Mouse (Mus musculus): Measurements from ENCODE around the gene Olfr982. TPM values are rescaled to one million over a fixed set of nuclear protein-coding genes. Genes with fewer than 3 reads are reported as not detected.

Gene Olfr982
- not detected in 2 replicates for polyA plus RNA-seq (2021; fragmentation: Nextera tagmentation)
- long read RNA-seq, experiment 1, result 0 reads
- long read RNA-seq, experiment 2, result 0 reads

DNA sequence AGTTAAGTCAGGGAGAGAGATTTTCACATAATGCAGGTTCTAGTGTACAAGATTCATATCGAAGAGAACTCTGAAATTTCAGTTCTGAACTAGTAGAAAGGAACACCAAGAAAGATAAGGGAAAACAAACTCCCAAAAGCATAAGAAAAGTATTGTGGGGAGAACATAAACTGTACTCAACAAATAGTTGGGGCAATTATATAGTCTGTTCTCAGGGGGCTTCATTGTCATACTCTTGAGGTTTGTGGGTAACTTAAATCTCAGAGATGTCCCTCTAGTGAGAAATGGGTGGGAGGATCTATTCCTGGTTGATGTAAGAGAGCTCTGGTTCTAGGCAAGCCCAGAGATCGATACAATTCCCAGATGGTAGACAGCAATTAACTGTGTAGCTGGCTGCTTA lies at the start of gene Olfr982:
TSS of gene Olfr982 (plus strand) at position 301 of the 400 bp plus-strand sequence.

GRCm38 (mm10) chr9:40093495-40093894 lies 19.9 kb downstream of the Olfr982 start, which contains the start of gene Olfr983:
TSS of gene Olfr983 (minus strand) at chr9:40093595.

GRCm38 (mm10) chr9:40114106-40114505 lies 40.5 kb downstream of the Olfr982 start, which contains the start of gene Olfr984:
TSS of gene Olfr984 (minus strand) at chr9:40114206.

Other genes with a start within 250 kb of the Olfr982 start
- not detected in 2 replicates for gene Olfr971, start 237.0 kb upstream of the Olfr982 start, polyA plus RNA-seq (2021; fragmentation: Nextera tagmentation)
- gene Olfr972, start 207.4 kb upstream of the Olfr982 start, polyA plus RNA-seq (2021; fragmentation: Nextera tagmentation), result not detected in 2 replicates
- not detected in 2 replicates for gene Olfr229, start 166.5 kb upstream of the Olfr982 start, polyA plus RNA-seq (2021; fragmentation: Nextera tagmentation)
- gene Olfr974, start 136.3 kb upstream of the Olfr982 start, polyA plus RNA-seq (2021; fragmentation: Nextera tagmentation), result not detected in 2 replicates
- gene Olfr975, start 121.8 kb upstream of the Olfr982 start, polyA plus RNA-seq (2021; fragmentation: Nextera tagmentation), result not detected in 2 replicates
- gene Olfr976, start 112.7 kb upstream of the Olfr982 start, polyA plus RNA-seq (2021; fragmentation: Nextera tagmentation), result not detected in 2 replicates
- gene Olfr978, start 81.7 kb upstream of the Olfr982 start, polyA plus RNA-seq (2021; fragmentation: Nextera tagmentation), result not detected in 2 replicates
- gene Olfr979, start 70.4 kb upstream of the Olfr982 start, polyA plus RNA-seq (2021; fragmentation: Nextera tagmentation), result not detected in 2 replicates
- gene Olfr980, start 64.2 kb upstream of the Olfr982 start, polyA plus RNA-seq (2021; fragmentation: Nextera tagmentation), result not detected in 2 replicates
- not detected in 2 replicates for gene Olfr981, start 52.4 kb upstream of the Olfr982 start, polyA plus RNA-seq (2021; fragmentation: Nextera tagmentation)
- gene Olfr983, start 19.8 kb downstream of the Olfr982 start, polyA plus RNA-seq (2021; fragmentation: Nextera tagmentation), result not detected in 2 replicates
- gene Olfr984, start 40.4 kb downstream of the Olfr982 start, polyA plus RNA-seq (2021; fragmentation: Nextera tagmentation), result not detected in 2 replicates
- gene Olfr985, start 56.4 kb downstream of the Olfr982 start, polyA plus RNA-seq (2021; fragmentation: Nextera tagmentation), result not detected in 2 replicates
- not detected in 2 replicates for gene Tmem225, start 74.3 kb downstream of the Olfr982 start, polyA plus RNA-seq (2021; fragmentation: Nextera tagmentation)
- gene Olfr986, start 107.1 kb downstream of the Olfr982 start, polyA plus RNA-seq (2021; fragmentation: Nextera tagmentation), result not detected in 2 replicates
- gene Zfp202, start 118.5 kb downstream of the Olfr982 start, polyA plus RNA-seq (2021; fragmentation: Nextera tagmentation), result 1.1 and 1.5 TPM in 2 replicates
- gene Scn3b, start 195.4 kb downstream of the Olfr982 start, polyA plus RNA-seq (2021; fragmentation: Nextera tagmentation), result 31.2 and 35.3 TPM in 2 replicates

Measured in left cerebral cortex, adult 6 months (tissue).